Mouse (Mus musculus) gastrocnemius, postnatal 25 days (tissue): ENCODE measurements at regions not wholly inside any gene's neighbourhood (a gene's known extent, or its start where the extent isn't known, plus 50 kb on each side); places are given as distances from the start of the nearest gene placed in this dataset.

Experiments
- DNase-seq: peaks from one replicate; pipeline ENCODE4 v3.0.0; 2022

GRCm38 (mm10) chr19:28732998-28733397 is 53.1 kb upstream of the Glis3 start:
- DNase-seq: no peak

GRCm38 (mm10) chr19:28733781-28734180 is 53.9 kb upstream of the Glis3 start:
- no peak for DNase-seq

- DNase-seq: peak; percentile 62
Measured at GRCm38 (mm10) chr19:28743176-28743793, 63.4 kb upstream of the Glis3 start.

GRCm38 (mm10) chr19:28745105-28745504 is 65.2 kb upstream of the Glis3 start:
- DNase-seq: no peak

GRCm38 (mm10) chr19:28745534-28745933 is 65.7 kb upstream of the Glis3 start:
- DNase-seq: no peak

GRCm38 (mm10) chr19:28751091-28751490 is 71.2 kb upstream of the Glis3 start:
- DNase-seq: no peak

- DNase-seq: no peak
Measured at GRCm38 (mm10) chr19:28758854-28759253, 76.0 kb upstream of the Slc1a1 start.

- no peak for DNase-seq
Measured at GRCm38 (mm10) chr19:28764795-28765360, 70.0 kb upstream of the Slc1a1 start.

- no peak for DNase-seq
Measured at GRCm38 (mm10) chr19:28768218-28768617, 66.6 kb upstream of the Slc1a1 start.

- no peak for DNase-seq
Measured at GRCm38 (mm10) chr19:28770419-28770818, 64.4 kb upstream of the Slc1a1 start.

- DNase-seq: no peak
Measured at GRCm38 (mm10) chr19:28771836-28772235, 63.0 kb upstream of the Slc1a1 start.

- DNase-seq: no peak
Measured at GRCm38 (mm10) chr19:28772840-28773570, 61.8 kb upstream of the Slc1a1 start.

GRCm38 (mm10) chr19:28776868-28777267 is 58.0 kb upstream of the Slc1a1 start:
- no peak for DNase-seq

- no peak for DNase-seq
Measured at GRCm38 (mm10) chr19:28777674-28778073, 57.2 kb upstream of the Slc1a1 start.

GRCm38 (mm10) chr19:28778386-28778785 is 56.5 kb upstream of the Slc1a1 start:
- no peak for DNase-seq

GRCm38 (mm10) chr19:28781971-28782370 is 52.9 kb upstream of the Slc1a1 start:
- DNase-seq: no peak
